Mouse (Mus musculus): Measurements from ENCODE around the gene Rnls. TPM values are rescaled to one million over a fixed set of nuclear protein-coding genes. Genes with fewer than 3 reads are reported as not detected.
A peak's percentile ranks its signal among the peaks of the same experiment; 100 is the strongest.

Gene Rnls
- total and polyA plus RNA-seq, 3 experiments, result not detected

DNA sequence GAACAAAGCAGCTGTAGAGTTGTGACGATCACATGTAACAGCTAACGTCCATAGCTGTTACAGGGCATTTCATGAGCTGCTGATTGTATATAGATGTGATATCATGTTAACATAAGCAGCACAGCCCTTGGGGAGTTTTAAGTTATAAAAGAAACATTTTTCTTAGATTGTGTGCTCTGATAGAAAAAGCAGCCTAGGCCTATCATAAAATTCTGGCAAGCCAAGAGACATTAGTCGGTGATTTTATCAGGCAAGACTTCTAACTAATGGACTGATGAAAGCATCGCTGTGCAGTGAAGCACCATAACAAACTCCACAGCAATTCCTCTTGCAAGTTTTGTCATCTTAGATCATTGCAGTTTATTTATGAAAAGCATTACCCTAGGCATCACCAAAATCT lies 190.9 kb downstream of the Rnls start:
- Histone ChIP-seq H3K27me3 (ENCODE audit: insufficient read depth, low read length) (no peaks in the 10 kb centered on the region), H3K36me3 (replicated peaks) (no peaks in the 10 kb centered on the region), H3K4me1 (ENCODE audit: insufficient read depth, low read depth, low read length) (no peaks in the 10 kb centered on the region), H3K9me3 (replicated peaks) (no peaks in the 10 kb centered on the region), H3K4me3 (ENCODE audit: low read depth, low read length) (no peak overlapping the region)
- ATAC-seq (ENCODE audit: extremely low read depth, insufficient number of reproducible peaks, low FRiP score, poor library complexity, severe bottlenecking) (no peak), DNase-seq (ENCODE audit: low spot score) (no peak)
- TF ChIP-seq TAL1 (conservative IDR thresholded peaks at IDR 0.05; ENCODE audit: low read depth, low read length), result no peak
- TF ChIP-seq CTCF (IDR thresholded peaks at IDR 0.05; ENCODE audit: low read depth, low read length), result no peak
- no peak for TF ChIP-seq POLR2AphosphoS5 (IDR thresholded peaks at IDR 0.05; ENCODE audit: insufficient replicate concordance, low read depth, low read length)
- no peak for TF ChIP-seq GATA1 (IDR thresholded peaks at IDR 0.05; ENCODE audit: borderline replicate concordance, low read length)
- no peak for TF ChIP-seq GATA2 (IDR thresholded peaks at IDR 0.05; ENCODE audit: borderline replicate concordance, low read depth, low read length)

DNA sequence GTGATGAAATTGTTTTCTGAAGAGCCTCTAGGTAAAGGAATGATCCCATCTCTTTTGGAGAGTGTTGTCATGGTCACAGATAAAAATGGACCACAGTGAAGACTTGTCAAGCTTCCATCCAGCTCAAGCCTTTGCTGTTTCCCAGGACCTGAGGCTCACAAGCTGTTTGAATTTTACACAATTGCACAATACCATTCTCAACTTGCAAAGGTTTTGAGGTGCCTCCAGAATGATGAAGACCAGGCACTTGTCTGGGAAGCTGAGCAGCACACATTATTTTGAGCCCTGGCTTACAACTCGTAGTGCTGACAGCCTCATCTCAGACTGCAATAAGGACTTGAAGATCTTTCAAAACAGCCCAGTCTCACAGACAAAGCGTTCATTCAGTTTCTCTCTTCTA lies 200.0 kb downstream of the Rnls start:
- no peaks in the 10 kb centered on the region for H3K36me3 ChIP-seq (replicated peaks)
- no peak for TF ChIP-seq POLR2AphosphoS5 (IDR thresholded peaks at IDR 0.05; ENCODE audit: insufficient replicate concordance, low read depth, low read length)
- peaks cover 9% of the 10 kb centered on the region; the same call in 1 of the 2 replicates for H3K27me3 ChIP-seq (ENCODE audit: insufficient read depth, low read length)
- no peak overlapping the region for H3K4me3 ChIP-seq (ENCODE audit: low read depth, low read length)
- ATAC-seq (ENCODE audit: extremely low read depth, insufficient number of reproducible peaks, low FRiP score, poor library complexity, severe bottlenecking) (no peak), DNase-seq (ENCODE audit: low spot score) (no peak)
- H3K4me1 ChIP-seq (ENCODE audit: insufficient read depth, low read depth, low read length), result no peaks in the 10 kb centered on the region
- no peaks in the 10 kb centered on the region for H3K9me3 ChIP-seq (replicated peaks)

DNA sequence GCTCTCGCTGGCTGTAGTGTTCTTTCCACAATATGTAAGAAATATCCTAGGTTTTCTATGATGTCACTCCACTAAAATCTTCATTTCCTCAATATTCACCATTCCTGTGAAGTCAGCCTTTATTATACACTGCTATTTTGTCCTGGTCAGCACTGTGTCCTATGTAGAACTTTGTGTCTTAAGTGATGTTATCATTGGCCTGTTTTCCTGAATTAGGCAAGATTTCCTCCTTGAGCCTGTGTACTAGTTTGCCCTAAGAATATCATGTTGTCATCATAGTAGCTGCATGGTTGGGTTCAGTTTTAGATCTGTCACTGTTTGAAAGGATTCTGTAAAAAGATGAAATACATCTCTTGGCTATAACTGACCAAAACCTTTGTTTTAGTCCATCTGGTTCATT lies 203.3 kb downstream of the Rnls start:
- no peaks in the 10 kb centered on the region for H3K9me3 ChIP-seq (replicated peaks)
- no peaks in the 10 kb centered on the region for H3K4me1 ChIP-seq (ENCODE audit: insufficient read depth, low read depth, low read length)
- no peak for TF ChIP-seq POLR2AphosphoS5 (IDR thresholded peaks at IDR 0.05; ENCODE audit: insufficient replicate concordance, low read depth, low read length)
- no peak for TF ChIP-seq GATA1 (IDR thresholded peaks at IDR 0.05; ENCODE audit: borderline replicate concordance, low read length)
- TF ChIP-seq TAL1 (conservative IDR thresholded peaks at IDR 0.05; ENCODE audit: low read depth, low read length), result no peak
- no peak for TF ChIP-seq GATA2 (IDR thresholded peaks at IDR 0.05; ENCODE audit: borderline replicate concordance, low read depth, low read length)
- no peak for TF ChIP-seq CTCF (IDR thresholded peaks at IDR 0.05; ENCODE audit: low read depth, low read length)
- H3K4me3 ChIP-seq (ENCODE audit: low read depth, low read length), result no peak overlapping the region
- H3K27me3 ChIP-seq (ENCODE audit: insufficient read depth, low read length), result peaks cover 9% of the 10 kb centered on the region; the same call in 1 of the 2 replicates
- DNase-seq (ENCODE audit: low spot score) (no peak), ATAC-seq (ENCODE audit: extremely low read depth, insufficient number of reproducible peaks, low FRiP score, poor library complexity, severe bottlenecking) (no peak)
- H3K36me3 ChIP-seq (replicated peaks), result no peaks in the 10 kb centered on the region

DNA sequence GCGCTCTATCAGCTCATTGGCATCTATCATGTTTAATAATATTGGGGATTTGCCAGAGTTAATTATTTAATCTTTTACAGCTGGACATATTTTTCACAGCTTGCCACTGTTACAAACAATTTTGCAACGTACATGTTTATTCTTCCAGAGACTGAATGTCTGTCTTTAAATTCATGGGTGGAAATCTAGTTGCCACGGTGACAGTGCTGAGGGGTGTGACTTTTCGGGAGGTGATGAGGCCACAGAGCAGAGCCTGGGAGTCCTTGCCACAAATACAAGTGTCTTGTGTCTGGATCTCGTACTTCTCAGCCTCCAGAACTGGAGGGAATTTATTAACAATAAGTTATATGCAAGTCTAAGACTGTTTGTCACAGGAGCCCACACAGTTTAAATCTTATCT lies 212.5 kb downstream of the Rnls start:
- no peak overlapping the region for H3K4me3 ChIP-seq (ENCODE audit: low read depth, low read length)
- no peaks in the 10 kb centered on the region for H3K36me3 ChIP-seq (replicated peaks)
- TF ChIP-seq POLR2AphosphoS5 (IDR thresholded peaks at IDR 0.05; ENCODE audit: insufficient replicate concordance, low read depth, low read length), result no peak
- TF ChIP-seq TAL1 (conservative IDR thresholded peaks at IDR 0.05; ENCODE audit: low read depth, low read length), result no peak
- no peak for TF ChIP-seq GATA2 (IDR thresholded peaks at IDR 0.05; ENCODE audit: borderline replicate concordance, low read depth, low read length)
- no peak for TF ChIP-seq CTCF (IDR thresholded peaks at IDR 0.05; ENCODE audit: low read depth, low read length)
- no peak for TF ChIP-seq GATA1 (IDR thresholded peaks at IDR 0.05; ENCODE audit: borderline replicate concordance, low read length)
- no peak for DNase-seq (ENCODE audit: low spot score)
- H3K9me3 ChIP-seq (replicated peaks), result no peaks in the 10 kb centered on the region
- H3K4me1 ChIP-seq (ENCODE audit: insufficient read depth, low read depth, low read length), result peaks cover 18% of the 10 kb centered on the region
- peaks cover 19% of the 10 kb centered on the region for H3K27me3 ChIP-seq (ENCODE audit: insufficient read depth, low read length)
- ATAC-seq (ENCODE audit: extremely low read depth, insufficient number of reproducible peaks, low FRiP score, poor library complexity, severe bottlenecking), result peak; percentile 22

DNA sequence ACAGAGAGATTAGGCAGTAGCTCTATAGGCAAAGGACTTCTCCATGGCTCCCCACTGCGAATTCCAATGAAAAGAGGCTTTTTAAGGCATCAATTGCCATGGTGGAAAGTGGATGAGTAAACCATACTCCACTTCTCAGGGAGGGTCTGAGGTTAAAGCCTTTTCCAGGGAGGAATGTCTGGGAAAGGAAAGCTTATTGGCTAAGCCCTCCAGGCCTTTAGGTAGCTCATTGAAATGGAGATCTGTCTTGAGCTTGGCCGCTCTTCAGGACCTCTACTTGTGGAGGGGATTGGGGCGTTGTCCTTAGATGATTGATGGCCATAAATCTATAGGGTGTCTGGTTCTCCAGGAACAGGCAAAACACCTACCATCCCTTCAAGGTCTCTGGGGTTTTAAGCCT lies 213.2 kb downstream of the Rnls start:
- no peak overlapping the region for H3K4me3 ChIP-seq (ENCODE audit: low read depth, low read length)
- H3K4me1 ChIP-seq (ENCODE audit: insufficient read depth, low read depth, low read length), result peaks cover 18% of the 10 kb centered on the region
- peaks cover 19% of the 10 kb centered on the region for H3K27me3 ChIP-seq (ENCODE audit: insufficient read depth, low read length)
- no peak for TF ChIP-seq TAL1 (conservative IDR thresholded peaks at IDR 0.05; ENCODE audit: low read depth, low read length)
- TF ChIP-seq POLR2AphosphoS5 (IDR thresholded peaks at IDR 0.05; ENCODE audit: insufficient replicate concordance, low read depth, low read length), result no peak
- no peak for ATAC-seq (ENCODE audit: extremely low read depth, insufficient number of reproducible peaks, low FRiP score, poor library complexity, severe bottlenecking)
- no peaks in the 10 kb centered on the region for H3K36me3 ChIP-seq (replicated peaks)
- H3K9me3 ChIP-seq (replicated peaks), result no peaks in the 10 kb centered on the region
- no peak for DNase-seq (ENCODE audit: low spot score)

DNA sequence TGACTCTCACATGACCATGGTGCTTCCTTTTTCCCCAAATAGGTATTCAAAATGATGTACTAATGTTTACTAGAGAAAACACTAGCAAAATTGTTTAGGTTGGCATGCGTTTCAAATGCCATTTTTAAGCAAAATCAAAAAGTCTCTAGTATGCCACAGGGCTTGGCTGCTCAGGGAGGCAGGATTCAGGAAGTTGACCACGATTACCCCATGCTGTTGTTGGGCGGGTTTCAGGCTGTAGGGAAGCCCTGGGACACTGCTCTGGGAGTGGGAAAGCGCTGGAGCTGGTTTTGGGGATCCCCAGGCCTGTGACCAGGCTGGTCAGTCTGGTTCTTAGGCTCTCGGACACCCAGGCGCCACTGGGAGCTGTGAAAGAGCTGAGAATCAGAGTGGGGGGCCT lies 213.7 kb downstream of the Rnls start:
- no peak for TF ChIP-seq GATA2 (IDR thresholded peaks at IDR 0.05; ENCODE audit: borderline replicate concordance, low read depth, low read length)
- H3K36me3 ChIP-seq (replicated peaks), result no peaks in the 10 kb centered on the region
- H3K27me3 ChIP-seq (ENCODE audit: insufficient read depth, low read length), result peaks cover 19% of the 10 kb centered on the region
- H3K4me1 ChIP-seq (ENCODE audit: insufficient read depth, low read depth, low read length), result peaks cover 18% of the 10 kb centered on the region
- no peaks in the 10 kb centered on the region for H3K9me3 ChIP-seq (replicated peaks)
- no peak overlapping the region for H3K4me3 ChIP-seq (ENCODE audit: low read depth, low read length)
- ATAC-seq (ENCODE audit: extremely low read depth, insufficient number of reproducible peaks, low FRiP score, poor library complexity, severe bottlenecking) (no peak), DNase-seq (ENCODE audit: low spot score) (no peak)

DNA sequence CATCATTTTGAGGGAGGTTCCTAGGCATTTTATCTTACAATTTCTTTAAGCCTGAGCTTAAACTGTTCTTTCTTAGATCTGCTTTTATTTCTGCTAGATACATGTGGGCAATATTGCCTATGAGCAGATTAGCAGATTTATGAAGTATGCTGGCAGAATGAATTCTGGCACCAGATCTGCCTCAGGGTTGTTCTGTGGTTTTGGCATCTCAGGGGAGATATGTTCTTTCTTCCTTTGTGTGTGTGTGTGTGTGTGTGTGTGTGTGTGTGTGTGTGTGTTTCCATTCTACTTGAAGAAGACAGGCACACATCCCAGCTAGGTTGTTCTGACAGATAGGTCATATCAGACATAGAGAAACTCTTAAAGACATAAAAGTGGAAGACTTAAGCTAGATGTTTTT lies 218.1 kb downstream of the Rnls start:
- no peak for DNase-seq (ENCODE audit: low spot score)

More for the DNA sequence above, 218.1 kb downstream of the Rnls start:
- peaks cover 10% of the 10 kb centered on the region for H3K4me1 ChIP-seq (ENCODE audit: insufficient read depth, low read depth, low read length)
- H3K36me3 ChIP-seq (replicated peaks), result no peaks in the 10 kb centered on the region
- H3K27me3 ChIP-seq (ENCODE audit: insufficient read depth, low read length), result peaks cover 35% of the 10 kb centered on the region
- no peak for ATAC-seq (ENCODE audit: extremely low read depth, insufficient number of reproducible peaks, low FRiP score, poor library complexity, severe bottlenecking)
- H3K9me3 ChIP-seq (replicated peaks), result no peaks in the 10 kb centered on the region
- no peak overlapping the region for H3K4me3 ChIP-seq (ENCODE audit: low read depth, low read length)
- TF ChIP-seq GATA2 (IDR thresholded peaks at IDR 0.05; ENCODE audit: borderline replicate concordance, low read depth, low read length) (no peak), CTCF (IDR thresholded peaks at IDR 0.05; ENCODE audit: low read depth, low read length) (no peak)
